Mouse (Mus musculus) limb, embryonic 14.5 days (tissue): ENCODE measurements at regions not wholly inside any gene's neighbourhood (a gene's known extent, or its start where the extent isn't known, plus 50 kb on each side); places are given as distances from the start of the nearest gene placed in this dataset.

Experiments used
- ATAC-seq: fragments of 200-750 bp; cut with Nextera tagmentation; 2 replicates; pipeline ENCODE4 v1.8.0; 2017; ENCODE audit warnings: low read depth, moderate number of reproducible peaks, moderate TSS enrichment; ENCODE audit not compliant: low FRiP score
- DNase-seq: peaks from one replicate; pipeline ENCODE4 v3.0.0-alpha.2; 2015; ENCODE audit warnings: low spot score
- H3K27ac ChIP-seq: fragments of 300-500 bp; sonication (generic); replicated peaks from 2 replicates; pipeline ENCODE4 v1.5.1; 2014; ENCODE audit warnings: low read depth, mild to moderate bottlenecking, low read length, moderate library complexity, mixed read lengths
- H3K27me3 ChIP-seq: fragments of 300-500 bp; sonication (generic); 2 replicates; pipeline ENCODE4 v1.6.1; 2014; ENCODE audit warnings: low read length, mixed read lengths; ENCODE audit not compliant: control insufficient read depth, insufficient read depth
- H3K36me3 ChIP-seq: fragments of 300-500 bp; sonication (generic); 2 replicates; pipeline ENCODE4 v1.6.1; 2014; ENCODE audit warnings: mild to moderate bottlenecking, low read length, moderate library complexity, mixed read lengths; ENCODE audit not compliant: control insufficient read depth, insufficient read depth
- H3K4me1 ChIP-seq: fragments of 300-500 bp; sonication (generic); 2 replicates; pipeline ENCODE4 v1.6.1; 2014; ENCODE audit warnings: antibody characterized with exemption, low read length, mixed read lengths; ENCODE audit not compliant: control insufficient read depth, insufficient read depth
- H3K4me2 ChIP-seq: fragments of 300-500 bp; sonication (generic); replicated peaks from 2 replicates; pipeline ENCODE4 v1.6.1; 2014; ENCODE audit warnings: low read depth, mild to moderate bottlenecking, low read length, moderate library complexity; ENCODE audit not compliant: severe bottlenecking
- H3K4me3 ChIP-seq: fragments of 300-500 bp; sonication (generic); replicated peaks from 2 replicates; pipeline ENCODE4 v1.5.1; 2014; ENCODE audit warnings: low read length
- H3K9ac ChIP-seq: fragments of 300-500 bp; sonication (generic); 2 replicates; pipeline ENCODE4 v1.6.1; 2014; ENCODE audit warnings: mild to moderate bottlenecking, low read depth, low read length, moderate library complexity; ENCODE audit not compliant: severe bottlenecking
- H3K9me3 ChIP-seq: fragments of 300-500 bp; sonication (generic); 2 replicates; pipeline ENCODE4 v1.6.1; 2016; ENCODE audit warnings: low read length; ENCODE audit not compliant: control insufficient read depth
- POLR2A ChIP-seq: fragments of 200-500 bp; IDR thresholded peaks from 2 replicates; pipeline ENCODE4 v1.8.0; 2012; ENCODE audit warnings: inconsistent platforms, mild to moderate bottlenecking, moderate library complexity, borderline replicate concordance; ENCODE audit not compliant: insufficient read depth, insufficient read length; ENCODE audit errors: extremely low read depth
- WGBS: fragments of 180-500 bp; shearing (Covaris S2); extraction: QIAGEN DNeasy Blood & Tissue Kit; methylation state at CpG from one replicate; pipeline ENCODE4 v1.1.7; 2014; 5-methylcytosine and 5-hydroxymethylcytosine counted together

- no peak for ATAC-seq
- Histone ChIP-seq H3K9ac (no peak overlapping the region), H3K4me3 (no peak overlapping the region), H3K27me3 (no peaks in the 10 kb centered on the region), H3K36me3 (no peaks in the 10 kb centered on the region), H3K4me1 (peaks cover 4% of the 10 kb centered on the region; the same call in 1 of the 2 replicates), H3K9me3 (no peaks in the 10 kb centered on the region), H3K27ac (no peak overlapping the region), H3K4me2 (peak overlapping the region; percentile 35; the same call in 1 of the 2 replicates)
- no peak for TF ChIP-seq POLR2A
- WGBS: 84% methylated on average over 4 of the region's 4 CpGs
- DNase-seq: no peak
Measured at GRCm38 (mm10) chr17:44350949-44351244, 162.5 kb downstream of the Clic5 start.

GRCm38 (mm10) chr17:44351499-44352117 is 163.2 kb downstream of the Clic5 start:
- ATAC-seq: no peak
- Histone ChIP-seq H3K27me3 (no peaks in the 10 kb centered on the region), H3K4me1 (peaks cover 4% of the 10 kb centered on the region; the same call in 1 of the 2 replicates), H3K4me2 (no peak overlapping the region), H3K9me3 (no peaks in the 10 kb centered on the region), H3K9ac (no peak overlapping the region), H3K4me3 (no peak overlapping the region), H3K36me3 (no peaks in the 10 kb centered on the region), H3K27ac (no peak overlapping the region)
- no peak for DNase-seq
- no peak for TF ChIP-seq POLR2A
- WGBS: 68% methylated on average over 13 of the region's 13 CpGs

GRCm38 (mm10) chr17:44352142-44352541 is 163.8 kb downstream of the Clic5 start:
- no peak for TF ChIP-seq POLR2A
- ATAC-seq: no peak

GRCm38 (mm10) chr17:44363111-44363510 is 174.7 kb downstream of the Clic5 start:
- WGBS: 74% methylated on average over 4 of the region's 4 CpGs
- Histone ChIP-seq H3K9me3 (no peaks in the 10 kb centered on the region), H3K4me1 (peaks cover 10% of the 10 kb centered on the region), H3K27me3 (no peaks in the 10 kb centered on the region), H3K27ac (no peak overlapping the region), H3K4me2 (no peak overlapping the region), H3K36me3 (no peaks in the 10 kb centered on the region), H3K4me3 (no peak overlapping the region), H3K9ac (no peak overlapping the region)
- no peak for TF ChIP-seq POLR2A
- DNase-seq (no peak), ATAC-seq (no peak)

More at GRCm38 (mm10) chr17:44352142-44352541, 163.8 kb downstream of the Clic5 start:
- Histone ChIP-seq H3K27ac (no peak overlapping the region), H3K36me3 (no peaks in the 10 kb centered on the region), H3K4me1 (peaks cover 4% of the 10 kb centered on the region; the same call in 1 of the 2 replicates), H3K4me3 (no peak overlapping the region), H3K9me3 (no peaks in the 10 kb centered on the region), H3K27me3 (no peaks in the 10 kb centered on the region), H3K4me2 (no peak overlapping the region), H3K9ac (no peak overlapping the region)
- 87% methylated on average over 13 of the region's 13 CpGs for WGBS
- no peak for DNase-seq

GRCm38 (mm10) chr17:44364494-44364893 is 176.1 kb downstream of the Clic5 start:
- TF ChIP-seq POLR2A: no peak
- no peak for ATAC-seq
- Histone ChIP-seq H3K36me3 (no peaks in the 10 kb centered on the region), H3K9me3 (no peaks in the 10 kb centered on the region), H3K9ac (no peak overlapping the region), H3K4me1 (peaks cover 10% of the 10 kb centered on the region), H3K4me2 (no peak overlapping the region), H3K27ac (no peak overlapping the region), H3K4me3 (no peak overlapping the region), H3K27me3 (no peaks in the 10 kb centered on the region)
- no peak for DNase-seq
- 97% methylated on average over 6 of the region's 6 CpGs for WGBS
